Mouse (Mus musculus): ENCODE measurements at regions not wholly inside any gene's neighbourhood (a gene's known extent, or its start where the extent isn't known, plus 50 kb on each side); places are given as distances from the start of the nearest gene placed in this dataset.

GRCm38 (mm10) chr13:82187196-82187595, 404.3 kb downstream of the Cetn3 start:
- DNase-seq: no peak

DNA sequence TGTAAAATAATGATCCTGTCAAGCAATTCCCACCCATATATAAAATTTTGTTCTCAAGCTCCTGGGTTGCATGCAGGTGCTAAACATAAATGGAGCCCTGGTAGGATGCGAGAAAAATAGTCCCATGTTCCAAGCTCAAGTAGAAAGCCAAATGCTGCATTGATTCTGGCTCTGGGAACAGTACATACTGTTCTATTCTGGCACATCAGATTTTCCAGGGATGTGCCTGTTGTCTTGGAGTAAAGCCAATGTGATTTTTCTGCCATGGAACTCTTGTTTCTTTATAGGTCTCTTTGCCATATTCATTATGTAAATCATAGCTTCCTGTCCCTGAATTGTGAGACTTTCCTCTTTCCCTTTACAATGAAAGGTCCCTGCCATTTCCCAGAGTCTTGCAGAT, 417.9 kb downstream of the Cetn3 start:
- peak in 1 of 2 experiments; percentile 1 for DNase-seq

- DNase-seq: no peak
Observed at GRCm38 (mm10) chr13:82225430-82225829, 442.6 kb downstream of the Cetn3 start.

DNA sequence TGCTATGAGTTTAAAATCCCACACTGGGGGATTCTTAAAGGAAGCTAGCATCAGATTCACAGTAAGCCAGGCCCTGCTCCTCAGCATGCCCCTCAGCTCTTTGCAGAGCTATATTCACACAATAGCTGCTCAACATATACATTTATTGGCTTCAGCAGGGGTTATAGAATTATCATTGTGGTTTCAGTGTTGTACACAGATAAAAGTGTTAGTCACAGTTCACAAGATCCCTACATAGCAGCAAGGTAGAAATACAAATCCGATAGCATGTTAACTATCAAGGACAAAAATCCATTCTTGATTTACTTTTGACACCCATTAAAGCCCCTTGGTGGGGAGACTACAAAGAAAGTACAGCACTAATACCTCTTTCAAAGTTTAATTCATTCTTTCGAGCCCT, 451.0 kb downstream of the Cetn3 start:
- no peak for DNase-seq

DNA sequence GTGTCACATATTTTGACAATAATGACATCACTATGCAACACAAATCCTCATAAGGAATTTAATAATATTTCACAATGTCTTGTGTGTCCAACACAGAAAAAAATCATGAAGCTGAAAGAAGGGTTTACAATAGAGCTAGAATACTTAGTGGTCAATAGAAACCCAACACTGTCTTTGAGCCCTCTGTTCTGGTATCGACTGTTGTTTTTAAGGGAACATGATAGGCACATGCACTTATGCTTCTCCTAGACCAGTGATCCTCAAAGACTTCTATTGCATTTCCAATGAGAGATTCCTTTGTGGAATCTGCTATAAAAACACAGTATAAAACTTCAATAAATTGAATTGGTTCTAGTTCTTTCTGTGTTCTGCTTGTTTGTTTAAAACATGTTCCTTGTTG, 463.4 kb downstream of the Cetn3 start:
- DNase-seq: no peak

- no peak for DNase-seq
Observed at GRCm38 (mm10) chr13:82250361-82250760, 467.5 kb downstream of the Cetn3 start.

GRCm38 (mm10) chr13:82258491-82258935, 475.6 kb downstream of the Cetn3 start:
- DNase-seq: peak; percentile 38 to 52

DNA sequence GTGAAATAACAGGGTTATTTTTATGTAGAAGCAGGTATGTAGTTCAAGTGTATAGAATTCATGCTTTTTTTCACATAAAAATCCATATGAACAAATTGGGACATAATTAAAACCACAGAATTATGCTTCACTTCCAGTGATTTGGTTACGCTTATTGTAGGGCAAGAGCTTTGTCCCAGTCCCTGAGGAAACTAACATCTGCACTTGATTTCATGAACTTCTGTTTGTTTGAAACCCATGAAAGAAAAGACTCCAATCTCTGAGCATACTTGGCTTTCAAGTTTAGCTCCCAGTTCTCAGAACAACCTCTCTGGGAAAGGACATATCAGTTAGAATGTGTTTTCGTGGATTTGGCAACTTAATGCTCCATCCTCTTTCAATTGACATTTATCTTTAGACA, 481.4 kb downstream of the Cetn3 start:
- no peak for DNase-seq

DNA sequence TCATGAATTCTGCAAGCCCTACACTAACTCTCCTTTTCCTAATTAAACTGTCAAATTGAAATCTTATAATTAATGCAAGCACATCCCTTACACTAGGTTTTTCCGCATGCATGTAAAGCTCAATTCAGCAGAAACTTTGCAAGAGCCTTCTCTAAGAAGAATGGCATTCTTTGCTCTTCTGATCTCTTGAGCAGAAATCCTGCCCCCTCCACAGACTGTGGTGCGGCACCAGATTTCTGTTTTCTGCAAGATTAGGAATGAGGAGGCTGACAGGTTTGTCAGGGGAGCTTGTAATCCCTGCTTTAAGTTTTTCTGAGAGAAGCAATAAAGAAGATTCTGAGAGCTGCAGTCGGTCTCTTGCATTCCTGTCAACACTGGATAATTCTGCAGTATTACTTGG, 482.3 kb downstream of the Cetn3 start:
- DNase-seq: no peak

DNA sequence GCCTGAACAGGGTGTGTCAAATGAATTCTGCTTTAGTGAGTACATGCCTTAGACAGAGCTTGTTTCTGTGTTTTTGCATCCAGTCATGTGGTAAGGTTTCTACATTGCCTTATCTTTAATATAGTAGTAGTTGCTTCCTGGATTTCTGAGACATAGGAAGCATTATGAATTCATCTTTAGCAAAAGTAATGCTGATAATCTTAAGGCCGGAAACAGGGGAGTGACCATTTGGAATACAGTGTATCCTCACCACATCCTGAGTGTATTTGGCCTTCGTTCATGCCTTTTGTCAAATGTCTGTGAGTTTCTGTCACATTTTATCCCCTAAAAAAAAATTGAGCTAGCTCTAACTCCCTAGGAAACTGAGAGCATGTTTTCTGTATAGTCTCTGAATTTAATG, 482.9 kb downstream of the Cetn3 start:
- DNase-seq: peak in 1 of 2 experiments; percentile 20

- no peak for DNase-seq
Observed at GRCm38 (mm10) chr13:82274733-82275132, 491.9 kb downstream of the Cetn3 start.

DNA sequence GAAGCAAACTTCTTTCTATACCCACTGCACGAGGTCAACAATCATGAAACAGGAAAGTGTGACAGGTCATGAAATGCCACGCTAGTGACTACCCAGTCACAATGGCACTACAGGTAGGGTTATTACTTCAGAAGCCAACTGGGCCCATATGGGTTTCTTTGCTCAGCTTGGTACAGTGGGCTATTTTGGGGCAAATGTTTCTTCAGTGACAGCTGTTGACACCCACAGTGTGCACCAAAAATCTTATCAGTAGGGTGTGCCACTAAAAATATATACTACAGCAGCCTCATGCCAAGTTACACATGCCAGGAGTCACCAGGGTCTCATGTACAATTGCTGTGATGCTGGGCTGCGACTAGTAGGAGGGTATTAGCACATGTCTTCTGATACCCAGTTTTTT, 493.1 kb downstream of the Cetn3 start:
- no peak for DNase-seq

GRCm38 (mm10) chr13:82280744-82281143, 497.9 kb downstream of the Cetn3 start:
- no peak for DNase-seq

- DNase-seq: no peak
Observed at GRCm38 (mm10) chr13:82295834-82296233, 513.0 kb downstream of the Cetn3 start.

DNA sequence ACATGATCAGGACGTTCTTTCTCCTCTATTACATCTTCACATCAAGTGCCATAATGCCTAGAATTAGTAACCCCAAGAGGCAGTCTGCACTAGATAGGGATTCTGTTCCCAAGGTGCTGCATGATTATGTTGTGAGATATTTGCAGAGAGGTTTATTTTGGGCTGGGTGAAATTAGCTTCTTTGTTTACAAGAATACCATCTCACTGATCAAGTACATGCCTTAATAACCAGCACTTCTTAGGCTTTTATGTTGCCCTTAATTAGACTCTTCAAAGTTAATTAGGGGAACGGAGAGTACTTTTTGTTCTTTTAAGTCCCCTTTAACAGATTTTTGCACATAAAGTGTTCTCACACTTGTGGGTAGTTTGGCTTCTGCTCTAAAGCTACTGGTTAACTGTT, 521.4 kb downstream of the Cetn3 start:
- no peak for DNase-seq

- DNase-seq: no peak
Observed at GRCm38 (mm10) chr13:82305076-82305475, 522.2 kb downstream of the Cetn3 start.

GRCm38 (mm10) chr13:82308336-82308735, 525.5 kb downstream of the Cetn3 start:
- no peak for DNase-seq

DNA sequence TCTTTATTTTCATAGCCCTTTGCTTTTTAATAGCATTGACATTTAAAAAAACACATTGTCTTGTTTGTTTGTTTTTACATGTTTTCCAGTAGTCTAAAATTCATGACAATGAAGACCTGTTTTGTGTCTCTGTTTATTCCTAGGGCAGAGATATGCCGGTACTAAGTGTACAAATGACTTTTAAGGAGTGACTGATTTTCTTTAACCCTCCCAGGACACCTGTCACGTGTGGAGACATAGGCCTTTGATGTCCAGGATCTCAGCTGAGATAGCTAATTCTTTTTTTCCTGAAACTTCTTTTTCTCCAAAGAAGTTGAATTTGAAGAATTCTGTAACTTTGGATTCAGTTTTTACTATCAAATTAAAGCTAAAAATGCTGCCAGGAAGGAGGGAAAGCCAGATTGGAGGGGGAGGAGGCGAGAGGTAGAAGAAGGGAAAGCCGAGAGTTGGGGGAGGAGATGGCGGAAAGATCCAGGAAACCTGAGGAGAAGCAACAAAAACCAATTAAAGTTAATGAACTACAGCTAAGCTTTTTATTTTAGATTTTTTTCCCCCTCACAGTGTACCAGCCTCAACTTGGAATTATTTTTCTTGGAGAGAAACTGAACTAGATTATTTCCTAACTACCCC, 533.8 kb downstream of the Cetn3 start:
- DNase-seq: no peak

- no peak for DNase-seq
Observed at GRCm38 (mm10) chr13:82317203-82317580, 534.3 kb downstream of the Cetn3 start.

- no peak for DNase-seq
Observed at GRCm38 (mm10) chr13:82318395-82318794, 535.5 kb downstream of the Cetn3 start.

- DNase-seq: no peak
Observed at GRCm38 (mm10) chr13:82354355-82354754, 571.5 kb downstream of the Cetn3 start.

GRCm38 (mm10) chr13:82355296-82355695, 572.4 kb downstream of the Cetn3 start:
- no peak for DNase-seq

GRCm38 (mm10) chr13:82359442-82359841, 576.6 kb downstream of the Cetn3 start:
- DNase-seq: peak; percentile 12 to 39

GRCm38 (mm10) chr13:82360711-82361110, 577.8 kb downstream of the Cetn3 start:
- DNase-seq: no peak

GRCm38 (mm10) chr13:82361379-82361778, 578.5 kb downstream of the Cetn3 start:
- no peak for DNase-seq
